In the genomic region with DNA sequence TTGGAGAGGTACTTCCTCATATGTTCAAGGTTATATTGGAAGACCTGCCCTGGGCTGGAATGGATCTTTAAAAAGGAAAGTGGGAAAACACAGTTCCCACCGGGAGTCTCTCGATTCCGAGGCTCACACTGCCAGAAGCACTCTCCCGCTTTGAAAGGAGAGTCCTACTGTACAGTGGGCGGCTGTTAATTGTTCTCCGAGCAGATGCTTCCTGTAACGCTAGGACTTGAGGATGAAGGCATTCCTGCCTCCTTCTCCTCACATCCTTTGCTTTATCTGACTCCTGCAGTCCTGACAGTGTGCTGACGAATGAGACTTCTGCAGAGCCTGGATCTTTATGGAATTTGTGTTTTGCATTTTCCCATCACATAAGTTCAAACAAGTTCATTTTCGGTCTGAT, we compare ENCODE assay signal across 23 mouse cellular contexts. TPM values are rescaled to one million over a fixed set of nuclear protein-coding genes. Genes with fewer than 3 reads are reported as not detected.
DNase-seq lines count a peak whose midpoint lies in the region; ATAC-seq lines count a peak whose summit lies in the region.
"Had no signal": no experiment of that assay in that cellular context is flagged by ENCODE, and none has a peak within 500 bp of the region (broad histone marks: within the 10 kb centered on the region; RNA-seq: fewer than 3 reads in every experiment).

No protein-coding gene starts in this region.

- H3K4me1 ChIP-seq in kidney, embryonic 15.5 days: peaks cover 23% of the 10 kb centered on the region
- H3K4me1 ChIP-seq in lung, embryonic 15.5 days: 0 out of 2 replicates have a peak, but pooled peaks cover 4% of the 10 kb centered on the region

- H3K4me3 ChIP-seq in kidney, embryonic 15.5 days (replicated peaks): no peak overlapping the region
- no peak overlapping the region for H3K4me3 ChIP-seq in lung, embryonic 15.5 days
- H3K4me3 ChIP-seq: embryonic facial prominence, embryonic 13.5 days; forebrain, embryonic 13.5 days; heart, embryonic 13.5 days; hindbrain, embryonic 13.5 days; midbrain, embryonic 12.5 days; stomach, embryonic 15.5 days had no signal

- H3K9me3 ChIP-seq in kidney, embryonic 15.5 days (replicated peaks): no peaks in the 10 kb centered on the region
- H3K9me3 ChIP-seq in lung, embryonic 15.5 days: no peaks in the 10 kb centered on the region
- H3K9me3 ChIP-seq: embryonic facial prominence, embryonic 13.5 days; forebrain, embryonic 13.5 days; heart, embryonic 13.5 days; hindbrain, embryonic 13.5 days; midbrain, embryonic 12.5 days; stomach, embryonic 15.5 days had no signal

- WGBS in kidney, embryonic 15.5 days: 79% methylated on average over 9 of the region's 9 CpGs
- 70% methylated on average over 9 of the region's 9 CpGs for WGBS in lung, embryonic 15.5 days

- peak; percentile 91 for DNase-seq in heart, adult 11 months
- DNase-seq in heart, postnatal 4 days: no peak
- no peak for DNase-seq in kidney, adult 18-20 months
- no peak for DNase-seq in lung, postnatal 25 days (ENCODE audit: low spot score)
- peak; percentile 6 to 29 for DNase-seq in heart, postnatal 14 days
- DNase-seq: adrenal gland, postnatal 10 days; cerebellum, adult 2 months; cerebellum, postnatal 25 days; gastrocnemius, postnatal 36 days; kidney, postnatal 36 days; layer of hippocampus, postnatal 36 days; thymus, adult 2 months; thymus, postnatal 4 days had no signal

- ATAC-seq in kidney, embryonic 15.5 days (replicated peaks; ENCODE audit: low FRiP score): no peak; the same call in 1 of the 2 replicates
- ATAC-seq in lung, embryonic 15.5 days (ENCODE audit: borderline replicate concordance, extremely low read depth, low FRiP score, low TSS enrichment): peak; percentile 52; the same call in 1 of the 2 replicates
- ATAC-seq: forebrain, embryonic 13.5 days had no signal

- intact Hi-C loops in heart, postnatal 14 days (cut with DNase I): no loop called here

- H3K27me3 ChIP-seq in kidney, embryonic 15.5 days: peaks cover 23% of the 10 kb centered on the region
- H3K27me3 ChIP-seq in lung, embryonic 15.5 days: peaks cover 11% of the 10 kb centered on the region; the same call in 1 of the 2 replicates
- H3K27me3 ChIP-seq: embryonic facial prominence, embryonic 13.5 days; stomach, embryonic 15.5 days had no signal

- H3K4me2 ChIP-seq in kidney, embryonic 15.5 days: no peak overlapping the region
- H3K4me2 ChIP-seq in lung, embryonic 15.5 days: peak overlapping the region; percentile 6; the same call in 1 of the 2 replicates
- H3K4me2 ChIP-seq: embryonic facial prominence, embryonic 13.5 days; forebrain, embryonic 13.5 days; heart, embryonic 13.5 days; hindbrain, embryonic 13.5 days; midbrain, embryonic 12.5 days; stomach, embryonic 15.5 days had no signal

- H3K9ac ChIP-seq in kidney, embryonic 15.5 days: no peak overlapping the region
- no peak overlapping the region for H3K9ac ChIP-seq in lung, embryonic 15.5 days
- H3K9ac ChIP-seq: embryonic facial prominence, embryonic 13.5 days; forebrain, embryonic 13.5 days; heart, embryonic 13.5 days; hindbrain, embryonic 13.5 days; midbrain, embryonic 12.5 days; stomach, embryonic 15.5 days had no signal

- H3K27ac ChIP-seq in kidney, embryonic 15.5 days: 0 out of 2 replicates have a peak overlapping the region, but pooled peaks have one; percentile 20
- H3K27ac ChIP-seq in lung, embryonic 15.5 days: peak overlapping the region; percentile 66
- H3K27ac ChIP-seq: embryonic facial prominence, embryonic 13.5 days; forebrain, embryonic 13.5 days; heart, embryonic 13.5 days; hindbrain, embryonic 13.5 days; midbrain, embryonic 12.5 days; stomach, embryonic 15.5 days had no signal

- H3K36me3 ChIP-seq in kidney, embryonic 15.5 days: no peaks in the 10 kb centered on the region
- no peaks in the 10 kb centered on the region for H3K36me3 ChIP-seq in lung, embryonic 15.5 days
- H3K36me3 ChIP-seq: embryonic facial prominence, embryonic 13.5 days; heart, embryonic 13.5 days; hindbrain, embryonic 13.5 days; midbrain, embryonic 12.5 days; stomach, embryonic 15.5 days had no signal

RNA-seq across cellular contexts. Expression of a gene that starts 3.9 kb away (rescaled TPM):
- 10 to 100 TPM; 12.5 to 13.7 TPM for total RNA-seq in heart, postnatal 4 days (2021)
- polyA plus RNA-seq in kidney, embryonic 15.5 days (2015; fragmentation: Nextera tagmentation; extraction: Ambion mirVana): 6.2 and 6.9 TPM in 2 replicates
- 9.8 and 10.8 TPM in 2 replicates for polyA plus RNA-seq in lung, embryonic 15.5 days (2015; fragmentation: Nextera tagmentation; extraction: Ambion mirVana)
- 1 to 10 TPM; 7.0 to 7.1 TPM for total RNA-seq in heart, postnatal 14 days (2021)
- total RNA-seq: liver, adult 2 months; neutrophil, adult 5-6 weeks had no signal
- polyA plus RNA-seq: liver, adult 2 months had no signal

RNA-seq across cellular contexts. Expression of a gene that starts 31.4 kb away (rescaled TPM):
- total RNA-seq in heart, postnatal 4 days (2021): 1 to 10 TPM; 6.9 to 7.2 TPM
- 17.8 and 18.0 TPM in 2 replicates for polyA plus RNA-seq in kidney, embryonic 15.5 days (2015; fragmentation: Nextera tagmentation; extraction: Ambion mirVana)
- 13.3 and 13.7 TPM in 2 replicates for polyA plus RNA-seq in lung, embryonic 15.5 days (2015; fragmentation: Nextera tagmentation; extraction: Ambion mirVana)
- 1 to 10 TPM; 5.7 to 6.9 TPM for total RNA-seq in heart, postnatal 14 days (2021)

Comparison
In these comparisons a context has a peak if more than half of its experiments do, and no peak if none do; other contexts are left out.
1. DNase-seq: peak in heart, adult 11 months (single experiment) and heart, postnatal 14 days (2 of 2); none in heart, postnatal 4 days (single experiment), kidney, adult 18-20 months (single experiment) and lung, postnatal 25 days (single experiment).